Mouse (Mus musculus): Measurements from ENCODE around the gene Ifngr1. TPM values are rescaled to one million over a fixed set of nuclear protein-coding genes. Genes with fewer than 3 reads are reported as not detected.

Ifngr1 gene
- polyA plus RNA-seq, 1 experiment, result 5.9 TPM

- H3K27ac ChIP-seq (ENCODE audit: control insufficient read depth, insufficient read depth, low read depth, low read length), result peak overlapping the region; percentile 81
- no peaks in the 10 kb centered on the region for H3K27me3 ChIP-seq (ENCODE audit: control insufficient read depth, insufficient read depth, low read length)
- H3K36me3 ChIP-seq (ENCODE audit: control insufficient read depth, insufficient read depth, low read length), result peaks cover 1% of the 10 kb centered on the region; the same call in 1 of the 2 replicates
- no peaks in the 10 kb centered on the region; the same call in none of the 2 replicates for H3K4me1 ChIP-seq (ENCODE audit: control insufficient read depth, insufficient read depth, low read length)
- no peak overlapping the region for H3K4me3 ChIP-seq (ENCODE audit: control insufficient read depth, low read depth, low read length)
- no peak for TF ChIP-seq POLR2A (IDR thresholded peaks at IDR 0.05; ENCODE audit: control insufficient read depth, low read depth, low read length)
- no peak for TF ChIP-seq CTCF (IDR thresholded peaks at IDR 0.05; ENCODE audit: control insufficient read depth, insufficient read depth, insufficient replicate concordance, low read depth, low read length)
These were observed 21.5 kb downstream of the Ifngr1 start for GRCm38 (mm10) chr10:19613111-19613753.

- no peaks in the 10 kb centered on the region for H3K4me1 ChIP-seq (ENCODE audit: control insufficient read depth, insufficient read depth, low read length)
- H3K4me3 ChIP-seq (ENCODE audit: control insufficient read depth, low read depth, low read length), result no peak overlapping the region
- no peak for TF ChIP-seq CTCF (IDR thresholded peaks at IDR 0.05; ENCODE audit: control insufficient read depth, insufficient read depth, insufficient replicate concordance, low read depth, low read length)
- no peaks in the 10 kb centered on the region for H3K27me3 ChIP-seq (ENCODE audit: control insufficient read depth, insufficient read depth, low read length)
- no peaks in the 10 kb centered on the region for H3K36me3 ChIP-seq (ENCODE audit: control insufficient read depth, insufficient read depth, low read length)
- no peak overlapping the region for H3K27ac ChIP-seq (ENCODE audit: control insufficient read depth, insufficient read depth, low read depth, low read length)
These were observed 28.0 kb downstream of the Ifngr1 start for GRCm38 (mm10) chr10:19619736-19620135.

GRCm38 (mm10) chr10:19621408-19622048, 29.8 kb downstream of the Ifngr1 start, which contains the start of gene Il22ra2:
TSS of gene Il22ra2 (plus strand) at chr10:19621998.
- H3K36me3 ChIP-seq (ENCODE audit: control insufficient read depth, insufficient read depth, low read length), result no peaks in the 10 kb centered on the region
- TF ChIP-seq POLR2A (IDR thresholded peaks at IDR 0.05; ENCODE audit: control insufficient read depth, low read depth, low read length) (no peak), CTCF (IDR thresholded peaks at IDR 0.05; ENCODE audit: control insufficient read depth, insufficient read depth, insufficient replicate concordance, low read depth, low read length) (no peak)
- no peak within 1 kb of the TSS for H3K27ac ChIP-seq (ENCODE audit: control insufficient read depth, insufficient read depth, low read depth, low read length)
- no peaks in the 10 kb centered on the region for H3K27me3 ChIP-seq (ENCODE audit: control insufficient read depth, insufficient read depth, low read length)
- no peaks in the 10 kb centered on the region for H3K4me1 ChIP-seq (ENCODE audit: control insufficient read depth, insufficient read depth, low read length)
- H3K4me3 ChIP-seq (ENCODE audit: control insufficient read depth, low read depth, low read length), result no peak within 1 kb of the TSS

GRCm38 (mm10) chr10:19624617-19625016, 32.9 kb downstream of the Ifngr1 start:
- H3K36me3 ChIP-seq (ENCODE audit: control insufficient read depth, insufficient read depth, low read length), result no peaks in the 10 kb centered on the region
- no peak overlapping the region for H3K27ac ChIP-seq (ENCODE audit: control insufficient read depth, insufficient read depth, low read depth, low read length)
- no peaks in the 10 kb centered on the region for H3K4me1 ChIP-seq (ENCODE audit: control insufficient read depth, insufficient read depth, low read length)
- TF ChIP-seq CTCF (IDR thresholded peaks at IDR 0.05; ENCODE audit: control insufficient read depth, insufficient read depth, insufficient replicate concordance, low read depth, low read length) (no peak), POLR2A (IDR thresholded peaks at IDR 0.05; ENCODE audit: control insufficient read depth, low read depth, low read length) (no peak)
- no peak overlapping the region for H3K4me3 ChIP-seq (ENCODE audit: control insufficient read depth, low read depth, low read length)
- H3K27me3 ChIP-seq (ENCODE audit: control insufficient read depth, insufficient read depth, low read length), result no peaks in the 10 kb centered on the region

- H3K27me3 ChIP-seq (ENCODE audit: control insufficient read depth, insufficient read depth, low read length), result no peaks in the 10 kb centered on the region
- no peaks in the 10 kb centered on the region for H3K4me1 ChIP-seq (ENCODE audit: control insufficient read depth, insufficient read depth, low read length)
- H3K4me3 ChIP-seq (ENCODE audit: control insufficient read depth, low read depth, low read length), result no peak overlapping the region
- TF ChIP-seq POLR2A (IDR thresholded peaks at IDR 0.05; ENCODE audit: control insufficient read depth, low read depth, low read length) (no peak), CTCF (IDR thresholded peaks at IDR 0.05; ENCODE audit: control insufficient read depth, insufficient read depth, insufficient replicate concordance, low read depth, low read length) (no peak)
- H3K36me3 ChIP-seq (ENCODE audit: control insufficient read depth, insufficient read depth, low read length), result no peaks in the 10 kb centered on the region
- H3K27ac ChIP-seq (ENCODE audit: control insufficient read depth, insufficient read depth, low read depth, low read length), result no peak overlapping the region
These were observed 35.6 kb downstream of the Ifngr1 start for GRCm38 (mm10) chr10:19627342-19627741.

GRCm38 (mm10) chr10:19627748-19628147, 36.0 kb downstream of the Ifngr1 start:
- no peaks in the 10 kb centered on the region for H3K27me3 ChIP-seq (ENCODE audit: control insufficient read depth, insufficient read depth, low read length)
- no peaks in the 10 kb centered on the region for H3K36me3 ChIP-seq (ENCODE audit: control insufficient read depth, insufficient read depth, low read length)
- H3K4me3 ChIP-seq (ENCODE audit: control insufficient read depth, low read depth, low read length), result no peak overlapping the region
- H3K4me1 ChIP-seq (ENCODE audit: control insufficient read depth, insufficient read depth, low read length), result no peaks in the 10 kb centered on the region
- no peak overlapping the region for H3K27ac ChIP-seq (ENCODE audit: control insufficient read depth, insufficient read depth, low read depth, low read length)
- no peak for TF ChIP-seq CTCF (IDR thresholded peaks at IDR 0.05; ENCODE audit: control insufficient read depth, insufficient read depth, insufficient replicate concordance, low read depth, low read length)

- no peak for TF ChIP-seq POLR2A (IDR thresholded peaks at IDR 0.05; ENCODE audit: control insufficient read depth, low read depth, low read length)
- TF ChIP-seq CTCF (IDR thresholded peaks at IDR 0.05; ENCODE audit: control insufficient read depth, insufficient read depth, insufficient replicate concordance, low read depth, low read length), result no peak
- no peaks in the 10 kb centered on the region for H3K4me1 ChIP-seq (ENCODE audit: control insufficient read depth, insufficient read depth, low read length)
These were observed 40.0 kb downstream of the Ifngr1 start for GRCm38 (mm10) chr10:19631616-19632195.

More at GRCm38 (mm10) chr10:19631616-19632195, 40.0 kb downstream of the Ifngr1 start:
- Histone ChIP-seq H3K27me3 (ENCODE audit: control insufficient read depth, insufficient read depth, low read length) (no peaks in the 10 kb centered on the region), H3K36me3 (ENCODE audit: control insufficient read depth, insufficient read depth, low read length) (no peaks in the 10 kb centered on the region), H3K4me3 (ENCODE audit: control insufficient read depth, low read depth, low read length) (no peak overlapping the region), H3K27ac (ENCODE audit: control insufficient read depth, insufficient read depth, low read depth, low read length) (no peak overlapping the region)

Measured in testis, adult 2 months (tissue).